In the genomic region with DNA sequence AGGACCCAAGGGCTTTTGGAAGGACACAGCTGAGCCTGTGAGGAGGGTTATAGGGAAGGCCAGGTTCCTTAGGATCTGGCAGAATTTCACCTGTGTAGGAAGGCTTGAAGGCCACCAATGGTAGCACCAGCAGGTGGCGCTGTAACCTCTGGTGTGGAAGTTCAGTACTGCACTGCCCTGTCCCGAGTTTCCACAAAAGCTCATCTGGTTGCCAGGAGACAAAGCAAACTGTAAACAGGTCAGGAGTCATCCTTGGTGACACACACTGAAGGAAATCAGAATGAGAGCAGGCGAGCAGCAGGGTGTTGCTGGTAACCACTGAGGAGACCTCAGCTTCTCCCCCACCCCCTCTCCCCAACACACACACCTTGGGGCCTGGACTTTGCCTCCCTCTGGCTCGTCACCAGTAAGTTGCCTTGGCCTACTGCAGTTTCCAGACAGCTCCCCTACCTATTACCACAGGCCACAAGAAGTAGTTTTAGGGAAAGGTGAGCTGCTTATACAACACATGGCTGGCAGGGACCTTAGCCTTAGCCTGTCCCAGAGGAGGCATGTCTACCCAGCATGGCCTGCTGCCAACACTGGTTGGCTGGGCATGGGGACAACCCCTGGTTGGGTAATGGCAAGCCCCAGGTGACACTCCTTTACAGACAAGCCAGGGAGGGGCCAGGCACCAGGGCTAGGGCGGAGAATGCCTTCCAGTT, we compare ENCODE assay signal across 9 mouse cellular contexts. TPM values are rescaled to one million over a fixed set of nuclear protein-coding genes. Genes with fewer than 3 reads are reported as not detected.
DNase-seq lines count a peak whose midpoint lies in the region; ATAC-seq lines count a peak whose summit lies in the region.
"Had no signal": no experiment of that assay in that cellular context is flagged by ENCODE, and none has a peak within 500 bp of the region (broad histone marks: within the 10 kb centered on the region; RNA-seq: fewer than 3 reads in every experiment).

No protein-coding gene starts in this region.

- DNase-seq in A20 (ENCODE audit: low read depth, low spot score) (peak; percentile 81), MN1 (ENCODE audit: low spot score) (peak; percentile 90)
- peak; percentile 82 for DNase-seq in cerebellum, adult 9-10 months
- peak; percentile 76 to 82 for DNase-seq in gastrocnemius, adult 8-10 months (ENCODE audit: low spot score in 2 of 2)
- DNase-seq in thymus, postnatal 4 days = peak; percentile 90

- no peak overlapping the region for H3K4me2 ChIP-seq in intestine, embryonic 15.5 days (replicated peaks)
- H3K4me2 ChIP-seq in liver, embryonic 16.5 days (ENCODE audit: low read depth, low read length) = no peak overlapping the region
- H3K4me2 ChIP-seq in neural tube, embryonic 13.5 days = no peak overlapping the region

- H3K36me3 ChIP-seq in intestine, embryonic 15.5 days = no peaks in the 10 kb centered on the region
- H3K36me3 ChIP-seq in liver, embryonic 16.5 days (ENCODE audit: control insufficient read depth, insufficient read depth) = no peaks in the 10 kb centered on the region
- peaks cover 26% of the 10 kb centered on the region for H3K36me3 ChIP-seq in neural tube, embryonic 13.5 days

- H3K4me1 ChIP-seq in intestine, embryonic 15.5 days (replicated peaks) = peaks cover 24% of the 10 kb centered on the region
- peaks cover 5% of the 10 kb centered on the region; the same call in 1 of the 2 replicates for H3K4me1 ChIP-seq in liver, embryonic 16.5 days (ENCODE audit: control insufficient read depth, low read depth, low read length)
- H3K4me1 ChIP-seq in neural tube, embryonic 13.5 days (replicated peaks) = peaks cover 90% of the 10 kb centered on the region

- peak overlapping the region; percentile 13; the same call in 1 of the 2 replicates for H3K27ac ChIP-seq in intestine, embryonic 15.5 days
- no peak overlapping the region for H3K27ac ChIP-seq in liver, embryonic 16.5 days (ENCODE audit: low read length)
- 0 out of 2 replicates have a peak overlapping the region, but pooled peaks have one; percentile 52 for H3K27ac ChIP-seq in neural tube, embryonic 13.5 days (replicated peaks)

- no peak overlapping the region for H3K4me3 ChIP-seq in intestine, embryonic 15.5 days (replicated peaks)
- H3K4me3 ChIP-seq in liver, embryonic 16.5 days (ENCODE audit: low read depth, low read length) = no peak overlapping the region
- no peak overlapping the region for H3K4me3 ChIP-seq in neural tube, embryonic 13.5 days

- no peak overlapping the region for H3K9ac ChIP-seq in intestine, embryonic 15.5 days
- H3K9ac ChIP-seq in liver, embryonic 16.5 days (ENCODE audit: low read depth, low read length) = no peak overlapping the region
- H3K9ac ChIP-seq in neural tube, embryonic 13.5 days = 0 out of 2 replicates have a peak overlapping the region, but pooled peaks have one; percentile 1

- peak; percentile 37 for ATAC-seq in intestine, embryonic 15.5 days
- ATAC-seq in liver, embryonic 16.5 days (ENCODE audit: low read depth) = peak; percentile 60; the same call in 1 of the 2 replicates
- no peak for ATAC-seq in neural tube, embryonic 13.5 days (ENCODE audit: low read depth)

- H3K27me3 ChIP-seq in intestine, embryonic 15.5 days (replicated peaks) = no peaks in the 10 kb centered on the region
- peaks cover 19% of the 10 kb centered on the region for H3K27me3 ChIP-seq in liver, embryonic 16.5 days (ENCODE audit: control insufficient read depth, insufficient read depth, low read depth, low read length)
- no peaks in the 10 kb centered on the region for H3K27me3 ChIP-seq in neural tube, embryonic 13.5 days

- 36% methylated on average over 5 of the region's 5 CpGs for WGBS in intestine, embryonic 15.5 days
- 32% methylated on average over 5 of the region's 5 CpGs for WGBS in liver, embryonic 16.5 days (ENCODE audit: insufficient replicate concordance)
- WGBS in neural tube, embryonic 13.5 days = 39% methylated on average over 5 of the region's 5 CpGs

- H3K9me3 ChIP-seq in intestine, embryonic 15.5 days = no peaks in the 10 kb centered on the region
- no peaks in the 10 kb centered on the region for H3K9me3 ChIP-seq in liver, embryonic 16.5 days (replicated peaks; ENCODE audit: control insufficient read depth, low read length)
- no peaks in the 10 kb centered on the region for H3K9me3 ChIP-seq in neural tube, embryonic 13.5 days

RNA-seq across cellular contexts. Expression of a gene that starts 4.4 kb away (rescaled TPM):
- total RNA-seq in gastrocnemius, adult 8-10 months (2022) = 10 to 100 TPM in 2 of 4 experiments, 1 to 10 TPM in 2; 8.1 to 11.1 (median 9.4) TPM
- 27.9 and 28.3 TPM in 2 replicates for polyA plus RNA-seq in intestine, embryonic 15.5 days (2015; fragmentation: Nextera tagmentation; extraction: Ambion mirVana)
- polyA plus RNA-seq in liver, embryonic 16.5 days (2015; fragmentation: Nextera tagmentation; extraction: Ambion mirVana) = 2.3 TPM in 2 replicates
- polyA plus RNA-seq in neural tube, embryonic 13.5 days (2015; fragmentation: Nextera tagmentation; extraction: Ambion mirVana) = 86.3 and 90.7 TPM in 2 replicates

RNA-seq across cellular contexts. Expression of a gene that starts 11.5 kb away (rescaled TPM):
- total RNA-seq in gastrocnemius, adult 8-10 months (2022) = 1 to 10 TPM in 1 of 4 experiments, not detected in 3; 1.6 TPM
- polyA plus RNA-seq in intestine, embryonic 15.5 days (2015; fragmentation: Nextera tagmentation; extraction: Ambion mirVana) = 11.8 and 11.9 TPM in 2 replicates
- polyA plus RNA-seq in liver, embryonic 16.5 days (2015; fragmentation: Nextera tagmentation; extraction: Ambion mirVana) = 1.1 and 1.3 TPM in 2 replicates
- 2.6 and 4.0 TPM in 2 replicates for polyA plus RNA-seq in neural tube, embryonic 13.5 days (2015; fragmentation: Nextera tagmentation; extraction: Ambion mirVana)

RNA-seq across cellular contexts. Expression of a gene that starts 20.7 kb away (rescaled TPM):
- total RNA-seq in gastrocnemius, adult 8-10 months (2022) = under 1 TPM; 0.36 to 0.99 (median 0.62) TPM
- polyA plus RNA-seq in intestine, embryonic 15.5 days (2015; fragmentation: Nextera tagmentation; extraction: Ambion mirVana) = 3.7 and 4.0 TPM in 2 replicates
- 0.28 and 0.70 TPM in 2 replicates for polyA plus RNA-seq in liver, embryonic 16.5 days (2015; fragmentation: Nextera tagmentation; extraction: Ambion mirVana)
- polyA plus RNA-seq in neural tube, embryonic 13.5 days (2015; fragmentation: Nextera tagmentation; extraction: Ambion mirVana) = 1.6 and 1.7 TPM in 2 replicates

RNA-seq across cellular contexts. Expression of a gene that starts 45.8 kb away (rescaled TPM):
- total RNA-seq in gastrocnemius, adult 8-10 months (2022) = not detected
- 159 and 428 TPM in 2 replicates for polyA plus RNA-seq in intestine, embryonic 15.5 days (2015; fragmentation: Nextera tagmentation; extraction: Ambion mirVana)
- polyA plus RNA-seq in liver, embryonic 16.5 days (2015; fragmentation: Nextera tagmentation; extraction: Ambion mirVana) = 1.6 and 9.7 TPM in 2 replicates
- polyA plus RNA-seq in neural tube, embryonic 13.5 days (2015; fragmentation: Nextera tagmentation; extraction: Ambion mirVana) = not detected in 2 replicates
- total RNA-seq: layer of hippocampus, postnatal 25 days had no signal

RNA-seq across cellular contexts. Expression of a gene that starts 49.5 kb away (rescaled TPM):
- 10 to 100 TPM; 22.3 to 24.7 (median 23.9) TPM for total RNA-seq in gastrocnemius, adult 8-10 months (2022)
- polyA plus RNA-seq in intestine, embryonic 15.5 days (2015; fragmentation: Nextera tagmentation; extraction: Ambion mirVana) = 62.4 and 66.0 TPM in 2 replicates
- 21.5 and 22.3 TPM in 2 replicates for polyA plus RNA-seq in liver, embryonic 16.5 days (2015; fragmentation: Nextera tagmentation; extraction: Ambion mirVana)
- 52.7 and 56.2 TPM in 2 replicates for polyA plus RNA-seq in neural tube, embryonic 13.5 days (2015; fragmentation: Nextera tagmentation; extraction: Ambion mirVana)
